Mouse (Mus musculus): ENCODE data around the gene Srrm2.
"Not testable (repeated sequence)": the region's sequence is repeated elsewhere in the genome, so short reads cannot be mapped to it uniquely, and the experiment has no call there.

Gene Srrm2

GRCm38 (mm10) chr17:23770493-23770892 lies 19.8 kb upstream of the Srrm2 start:
- DNase-seq: no peak

DNA sequence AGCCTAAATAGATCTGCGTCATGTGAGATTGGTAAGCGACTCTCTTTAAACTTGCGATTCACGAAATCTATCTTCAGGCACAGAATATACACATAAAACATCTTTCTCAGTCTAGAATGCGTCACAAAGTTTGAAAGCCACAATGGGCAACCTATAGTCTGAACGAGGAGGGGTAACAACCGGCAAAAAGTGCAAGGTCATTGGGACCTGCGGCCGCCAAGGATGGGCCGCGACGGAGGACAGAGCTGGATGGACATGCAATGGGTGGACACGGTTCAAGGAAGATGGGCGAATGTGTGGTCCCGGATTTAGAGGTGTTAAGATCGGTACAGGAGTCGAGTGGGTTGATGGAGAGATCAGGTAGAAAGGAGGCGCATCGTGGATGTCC lies 19.4 kb upstream of the Srrm2 start:
- DNase-seq: peak; percentile 20

DNA sequence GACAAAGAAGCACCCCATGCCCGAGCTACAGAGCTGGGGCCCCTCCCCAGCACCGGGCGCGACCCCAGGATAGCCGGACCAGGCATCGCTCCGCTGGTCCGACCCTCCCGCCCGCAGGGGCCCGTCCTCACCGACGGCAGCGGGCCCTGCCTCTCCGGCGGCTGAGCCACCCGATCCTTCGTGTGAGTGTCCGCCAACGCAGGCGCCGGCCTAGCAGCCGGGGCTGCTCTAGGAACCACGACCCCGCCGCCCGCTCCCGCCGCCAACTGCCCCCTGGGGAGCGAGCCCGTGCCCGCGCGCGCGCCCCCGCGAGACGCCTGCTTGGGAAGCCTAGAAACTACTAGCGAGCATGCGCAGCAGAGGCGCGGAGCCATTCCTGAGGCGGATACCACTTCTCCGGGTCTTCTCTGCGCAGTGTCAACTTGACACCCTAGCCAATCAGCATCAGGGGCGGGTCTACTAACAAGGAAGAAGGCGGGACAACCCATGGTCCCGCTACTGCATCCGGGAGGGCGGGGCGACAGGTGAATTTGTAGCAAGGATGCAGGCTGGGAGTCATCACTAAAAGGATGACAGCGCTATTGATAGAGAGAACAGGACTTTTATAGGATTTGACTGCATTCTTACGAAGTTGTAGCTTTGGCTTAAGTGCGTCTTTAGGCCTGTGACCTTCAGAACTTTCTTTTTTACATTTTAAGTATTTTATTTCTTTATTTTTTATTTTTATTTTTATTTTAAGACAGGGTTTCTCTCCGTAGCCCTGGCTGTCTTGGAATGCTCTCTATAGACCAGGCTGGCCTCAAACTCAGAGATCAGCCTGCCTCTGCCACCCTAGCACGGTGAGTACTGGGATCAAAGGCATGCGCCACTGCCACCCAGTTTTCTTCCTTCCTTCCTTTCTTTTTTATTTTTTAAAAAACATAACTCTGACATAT lies 18.8 kb upstream of the Srrm2 start, which contains the start of gene Flywch1:
Gene Flywch1, minus strand, starts transcription at position 319 of the 935 bp plus-strand sequence.
- peak; percentile 99 for DNase-seq

DNA sequence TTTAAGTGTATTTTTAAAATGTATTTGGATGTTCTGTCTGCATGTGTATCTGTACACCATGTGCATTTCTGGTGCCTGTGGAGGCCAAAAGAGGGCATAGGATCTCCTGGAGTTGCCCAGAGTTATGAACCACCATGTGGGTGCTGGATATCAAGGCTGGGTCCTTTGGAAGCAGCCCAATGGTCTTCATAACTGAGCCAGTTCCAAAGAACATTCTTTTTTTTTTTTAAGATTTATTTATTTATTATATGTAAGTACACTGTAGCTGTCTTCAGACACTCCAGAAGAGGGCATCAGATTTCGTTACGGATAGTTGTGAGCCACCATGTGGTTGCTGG lies 18.1 kb upstream of the Srrm2 start:
- not testable (repeated sequence) for DNase-seq

DNA sequence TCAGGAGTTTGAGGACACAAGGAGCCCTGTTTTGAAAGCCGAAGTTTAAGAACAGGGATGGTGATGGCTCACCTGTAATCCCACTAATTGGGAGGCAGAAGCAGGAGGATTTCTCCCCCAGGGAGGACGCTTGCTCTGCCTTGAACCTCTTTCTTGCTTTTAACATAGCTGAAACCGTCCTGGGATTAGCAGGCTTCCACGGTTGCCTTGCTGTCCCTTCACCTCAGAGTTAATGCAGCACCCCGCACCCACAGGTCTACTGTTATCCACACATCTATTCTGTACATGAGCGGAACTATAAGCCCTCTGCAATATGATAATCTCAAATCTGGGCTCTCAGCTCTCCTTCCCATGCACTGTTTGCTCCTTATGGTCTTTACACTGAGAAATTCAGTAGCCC lies 16.7 kb upstream of the Srrm2 start:
- no peak for DNase-seq

- DNase-seq: peak; percentile 95
These were observed 16.2 kb upstream of the Srrm2 start for GRCm38 (mm10) chr17:23774090-23774489.

DNA sequence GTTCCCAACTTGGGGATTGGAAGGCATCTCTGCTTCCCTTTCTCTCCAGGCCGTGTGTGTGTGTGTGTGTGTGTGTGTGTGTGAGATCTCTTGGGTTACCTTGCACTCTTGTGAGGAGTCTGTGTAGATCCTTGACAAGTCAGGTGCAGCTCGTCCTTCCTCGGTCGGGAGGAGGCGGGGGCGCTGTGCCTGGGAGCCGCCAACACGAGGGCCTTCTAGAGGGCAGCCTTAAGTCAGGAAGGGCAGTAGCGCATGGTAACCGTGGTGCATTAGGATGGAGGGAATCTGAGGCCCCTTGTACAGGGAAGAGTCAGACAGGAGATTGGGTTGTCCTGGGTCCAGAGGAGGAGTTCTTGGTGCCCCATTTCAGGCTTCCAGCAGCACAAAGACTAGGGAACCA lies 14.1 kb upstream of the Srrm2 start:
- DNase-seq: no peak

- DNase-seq: no peak
These were observed 13.2 kb upstream of the Srrm2 start for GRCm38 (mm10) chr17:23777141-23777540.

GRCm38 (mm10) chr17:23778447-23778846 lies 11.9 kb upstream of the Srrm2 start:
- peak; percentile 47 for DNase-seq

DNA sequence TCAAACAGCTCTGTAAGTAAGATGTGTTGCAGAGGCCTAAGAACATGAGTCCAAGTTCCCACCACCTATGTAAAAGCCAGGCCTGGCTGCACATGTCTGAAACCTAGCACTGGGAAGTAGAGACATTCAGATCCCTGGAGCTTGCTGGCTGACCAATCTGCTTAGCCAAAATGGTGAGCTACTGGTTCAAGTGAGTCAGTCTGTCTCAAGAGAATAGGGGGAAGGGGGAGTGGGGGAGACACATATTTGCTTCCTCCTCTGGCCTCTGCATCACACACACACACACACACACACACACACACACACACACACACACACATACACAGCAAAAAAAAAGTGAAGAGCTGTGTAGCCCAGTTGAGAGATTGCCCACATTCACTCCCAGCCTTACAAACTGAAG lies 7.0 kb upstream of the Srrm2 start:
- DNase-seq: no peak

DNA sequence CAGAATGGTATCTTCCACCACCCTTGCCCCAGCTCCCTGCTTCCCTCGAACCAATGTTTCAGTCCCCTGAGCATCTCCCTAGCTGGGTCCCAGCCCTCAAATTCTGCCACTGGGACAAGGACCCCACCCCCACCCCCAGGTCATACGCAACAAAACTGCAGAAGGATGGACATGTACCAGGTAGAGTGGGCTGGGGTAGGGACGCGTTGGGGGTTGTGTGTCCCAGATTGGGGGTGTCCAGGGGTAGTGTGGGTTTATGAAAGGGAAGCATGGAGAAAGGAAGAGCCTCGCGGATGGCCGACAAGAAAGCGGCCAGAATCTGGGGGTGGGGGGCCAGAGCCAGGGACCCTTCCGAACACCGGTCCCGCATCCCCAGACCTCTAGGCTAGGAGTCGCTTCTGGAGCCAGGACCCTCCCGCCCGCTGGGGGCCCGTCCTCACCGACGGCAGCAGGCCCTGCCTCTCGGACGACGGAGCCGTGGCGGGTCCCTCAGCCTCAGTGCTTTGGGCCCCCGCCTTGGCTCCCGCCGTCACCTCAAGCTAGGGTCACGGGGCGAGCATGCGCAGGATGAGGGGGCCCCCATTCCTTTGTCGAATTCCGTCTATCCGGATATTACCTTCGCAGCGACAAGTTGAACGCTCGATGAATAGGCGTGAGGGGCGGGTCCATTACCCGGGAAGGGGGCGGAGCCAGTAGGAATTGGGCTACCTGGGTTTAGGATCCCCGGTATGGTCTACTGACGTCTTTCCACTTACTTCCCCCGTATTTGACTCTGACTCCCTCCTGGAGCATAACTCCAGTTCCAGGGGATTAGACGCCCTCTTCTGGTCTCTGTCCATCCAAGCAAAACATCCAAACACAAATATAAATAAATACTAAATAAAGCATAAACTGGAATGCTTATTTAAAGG lies 4.5 kb upstream of the Srrm2 start, which contains the start of gene Flywch2:
Gene Flywch2, minus strand, starts transcription at position 521 of the 911 bp plus-strand sequence.
- DNase-seq: peak; percentile 90

- peak; percentile 17 for DNase-seq
These were observed 3.8 kb upstream of the Srrm2 start for GRCm38 (mm10) chr17:23786510-23786931.

DNA sequence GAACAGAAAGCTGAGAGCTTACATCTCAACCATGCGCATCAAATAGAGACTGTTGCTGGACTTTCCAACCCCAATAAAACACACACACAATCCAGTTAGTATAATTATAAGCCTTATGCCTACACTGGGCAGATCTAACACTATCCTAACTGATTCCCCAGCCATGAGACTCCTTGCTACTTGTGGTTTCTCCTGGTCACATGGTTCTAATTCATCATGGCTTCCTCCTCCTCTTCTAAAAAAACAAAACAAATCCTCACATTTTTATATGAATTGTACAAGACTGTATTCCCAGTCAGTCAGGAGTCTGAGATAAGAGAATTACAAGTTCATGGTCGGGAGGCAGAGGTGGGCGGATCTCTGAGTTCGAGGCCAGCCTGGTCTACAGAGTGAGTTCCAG lies 1.4 kb upstream of the Srrm2 start:
- DNase-seq: no peak

DNA sequence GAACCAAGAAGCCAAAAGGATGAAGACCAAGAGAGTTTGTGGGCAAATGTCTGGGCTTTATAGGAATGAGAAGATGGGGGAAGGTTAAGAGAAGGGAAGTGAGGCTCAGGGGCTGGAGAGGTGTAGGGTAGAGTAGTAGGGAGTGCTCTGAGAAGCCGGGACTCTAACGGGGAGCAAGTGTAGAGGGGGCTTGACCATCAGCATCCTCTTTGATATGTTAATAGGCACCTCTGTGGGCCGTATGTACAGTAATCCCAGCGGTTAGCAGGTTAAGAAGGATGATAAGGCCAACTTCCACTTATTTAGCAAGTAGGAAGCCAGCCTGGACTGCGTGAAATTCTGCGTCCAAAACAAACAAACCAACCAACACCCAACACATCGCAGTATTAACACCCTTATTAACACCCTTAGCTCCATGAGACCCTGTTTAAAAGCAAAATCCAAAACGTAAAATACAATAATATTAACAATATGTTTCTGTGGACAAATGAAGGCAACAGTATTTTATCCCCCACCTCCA lies 523 bp upstream of the Srrm2 start:
- DNase-seq: no peak

DNA sequence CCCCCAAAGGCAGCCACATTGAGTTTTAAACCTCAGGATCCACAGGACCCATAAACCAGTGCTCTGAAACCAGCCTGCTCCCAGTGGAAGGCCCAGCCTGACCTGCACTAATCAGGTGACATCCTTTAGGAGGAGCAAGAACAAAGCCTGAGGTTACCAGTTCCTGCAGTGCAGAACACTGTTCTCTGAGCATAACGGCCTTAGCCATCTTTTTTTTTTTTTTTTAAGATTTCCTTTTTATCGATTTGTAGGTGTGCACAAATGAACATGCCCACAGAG lies 686 bp downstream of the Srrm2 start:
- no peak for DNase-seq

- DNase-seq: no peak
These were observed 5.0 kb downstream of the Srrm2 start for GRCm38 (mm10) chr17:23795323-23795722.

- DNase-seq: no peak
These were observed 7.0 kb downstream of the Srrm2 start for GRCm38 (mm10) chr17:23797316-23797715.

DNA sequence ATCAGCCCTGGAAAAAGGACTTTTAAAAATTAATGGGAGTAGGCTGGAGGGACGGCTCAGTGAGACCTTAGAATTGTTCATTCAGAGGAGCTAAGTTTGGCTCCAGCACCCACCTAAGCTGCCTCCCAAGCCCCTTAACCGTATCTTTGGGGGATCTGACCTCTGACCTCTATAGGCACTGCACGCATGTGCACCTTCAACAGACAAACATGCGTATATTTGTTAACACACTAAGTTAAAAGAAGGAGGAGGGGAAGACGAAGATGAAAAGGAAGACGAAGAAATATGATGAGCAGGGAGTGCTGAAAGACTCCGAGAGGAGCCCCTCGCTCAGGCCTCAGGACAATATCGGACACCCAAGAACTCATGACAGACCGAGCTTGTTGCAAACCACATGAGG lies 11.3 kb downstream of the Srrm2 start:
- DNase-seq: no peak

- peak; percentile 99 for DNase-seq
These were observed 12.5 kb downstream of the Srrm2 start for GRCm38 (mm10) chr17:23802746-23803365.

GRCm38 (mm10) chr17:23803366-23804041 lies 13.2 kb downstream of the Srrm2 start:
- peak; percentile 84 for DNase-seq

- peak; percentile 25 for DNase-seq
These were observed 14.2 kb downstream of the Srrm2 start for GRCm38 (mm10) chr17:23804426-23805085.

GRCm38 (mm10) chr17:23806867-23807266 lies 16.5 kb downstream of the Srrm2 start:
- peak; percentile 56 for DNase-seq

All from lung, postnatal 36 days (tissue).